Mouse (Mus musculus): ENCODE measurements around the gene Dhx40. TPM values are rescaled to one million over a fixed set of nuclear protein-coding genes. Genes with fewer than 3 reads are reported as not detected.

Dhx40 gene
- polyA plus RNA-seq, 1 experiment = 6.3 TPM

DNA sequence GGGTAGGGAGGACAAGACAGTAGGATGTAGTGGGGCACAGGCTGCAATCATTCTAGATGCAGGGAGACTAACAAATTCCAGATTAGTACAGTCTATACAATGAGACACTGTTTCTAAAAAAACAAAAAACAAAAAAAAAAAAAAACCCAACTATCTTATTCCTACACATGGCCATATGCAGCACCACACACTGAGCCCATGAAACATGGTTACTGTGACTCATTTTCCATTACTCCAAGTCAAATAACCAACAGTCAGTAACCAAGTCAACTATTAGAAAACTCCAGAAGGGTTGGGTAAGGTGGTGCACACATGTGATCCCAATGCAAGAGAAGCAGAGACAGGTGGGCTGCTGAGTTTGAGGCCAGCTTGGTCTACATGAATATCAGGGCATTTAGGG is 55.1 kb downstream of the Dhx40 start:
- Histone ChIP-seq H3K36me3 (ENCODE audit: control insufficient read depth, insufficient read depth) (peaks cover 24% of the 10 kb centered on the region), H3K79me2 (ENCODE audit: control insufficient read depth, insufficient read depth) (peaks cover 100% of the 10 kb centered on the region)

DNA sequence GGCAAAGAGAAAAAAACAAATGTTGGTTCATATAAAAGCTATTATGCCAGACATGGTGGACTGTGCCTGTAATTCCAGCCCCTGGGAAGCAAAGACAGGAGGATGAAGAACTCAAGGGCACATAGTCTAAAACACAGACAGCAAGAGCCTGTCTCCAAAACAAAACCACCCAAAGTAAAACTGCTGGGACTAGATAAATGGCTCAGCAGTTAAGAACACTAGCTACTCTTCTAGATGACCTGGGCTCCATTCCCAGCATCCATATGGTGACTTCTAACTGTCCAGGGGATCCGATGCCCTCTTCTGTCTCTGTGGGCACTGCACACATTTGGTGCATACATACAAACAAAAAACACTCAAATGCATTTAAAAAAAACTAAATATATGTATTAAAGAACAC is 56.5 kb downstream of the Dhx40 start:
- H3ac ChIP-seq (ENCODE audit: control insufficient read depth, insufficient read length, low read depth) = no peak overlapping the region
- peaks cover 100% of the 10 kb centered on the region for H3K79me3 ChIP-seq (ENCODE audit: low read depth)
- H3K79me2 ChIP-seq (ENCODE audit: control insufficient read depth, insufficient read depth) = peaks cover 100% of the 10 kb centered on the region
- no peaks in the 10 kb centered on the region for H3K27me3 ChIP-seq (ENCODE audit: control insufficient read depth, insufficient read depth, insufficient read length)
- peaks cover 29% of the 10 kb centered on the region for H3K36me3 ChIP-seq (ENCODE audit: control insufficient read depth, insufficient read depth)
- TF ChIP-seq MYOG (IDR thresholded peaks at IDR 0.05; ENCODE audit: control insufficient read depth, extremely low read depth, insufficient read length) = no peak
- TF ChIP-seq MYOD1 (IDR thresholded peaks at IDR 0.05; ENCODE audit: control insufficient read depth, insufficient read length, low read depth) = no peak
- TF ChIP-seq FOSL1 (IDR thresholded peaks at IDR 0.05; ENCODE audit: insufficient read depth, low read length, poor library complexity, severe bottlenecking) = no peak
- TF ChIP-seq CEBPB (IDR thresholded peaks at IDR 0.05; ENCODE audit: low read depth) = no peak
- no peak for TF ChIP-seq CTCF (IDR thresholded peaks at IDR 0.05; ENCODE audit: control insufficient read depth, insufficient read depth, insufficient read length)
- no peak for TF ChIP-seq USF1 (IDR thresholded peaks at IDR 0.05; ENCODE audit: low read depth)
- TF ChIP-seq MAX (IDR thresholded peaks at IDR 0.05) = no peak
- H3K4me3 ChIP-seq (ENCODE audit: insufficient read depth, poor library complexity, severe bottlenecking) = no peak overlapping the region

More for the DNA sequence above, 55.1 kb downstream of the Dhx40 start:
- Histone ChIP-seq H3K4me3 (ENCODE audit: insufficient read depth, poor library complexity, severe bottlenecking) (no peak overlapping the region), H3K27me3 (ENCODE audit: control insufficient read depth, insufficient read depth, insufficient read length) (no peaks in the 10 kb centered on the region), H3K79me3 (ENCODE audit: low read depth) (peaks cover 98% of the 10 kb centered on the region), H3ac (ENCODE audit: control insufficient read depth, insufficient read length, low read depth) (no peak overlapping the region)
- TF ChIP-seq FOSL1 (IDR thresholded peaks at IDR 0.05; ENCODE audit: insufficient read depth, low read length, poor library complexity, severe bottlenecking) (no peak), USF1 (IDR thresholded peaks at IDR 0.05; ENCODE audit: low read depth) (no peak), CTCF (IDR thresholded peaks at IDR 0.05; ENCODE audit: control insufficient read depth, insufficient read depth, insufficient read length) (no peak), MYOD1 (IDR thresholded peaks at IDR 0.05; ENCODE audit: control insufficient read depth, insufficient read length, low read depth) (no peak), MYOG (IDR thresholded peaks at IDR 0.05; ENCODE audit: control insufficient read depth, extremely low read depth, insufficient read length) (no peak), MAX (IDR thresholded peaks at IDR 0.05) (no peak), CEBPB (IDR thresholded peaks at IDR 0.05; ENCODE audit: low read depth) (no peak)

- H3ac ChIP-seq (ENCODE audit: control insufficient read depth, insufficient read length, low read depth) = no peak overlapping the region
- TF ChIP-seq MYOG (IDR thresholded peaks at IDR 0.05; ENCODE audit: control insufficient read depth, extremely low read depth, insufficient read length) (no peak), MAX (IDR thresholded peaks at IDR 0.05) (no peak), MYOD1 (IDR thresholded peaks at IDR 0.05; ENCODE audit: control insufficient read depth, insufficient read length, low read depth) (no peak), CTCF (IDR thresholded peaks at IDR 0.05; ENCODE audit: control insufficient read depth, insufficient read depth, insufficient read length) (no peak), CEBPB (IDR thresholded peaks at IDR 0.05; ENCODE audit: low read depth) (no peak), USF1 (IDR thresholded peaks at IDR 0.05; ENCODE audit: low read depth) (no peak)
- no peaks in the 10 kb centered on the region for H3K27me3 ChIP-seq (ENCODE audit: control insufficient read depth, insufficient read depth, insufficient read length)
- peaks cover 100% of the 10 kb centered on the region for H3K79me2 ChIP-seq (ENCODE audit: control insufficient read depth, insufficient read depth)
- H3K79me3 ChIP-seq (ENCODE audit: low read depth) = peaks cover 100% of the 10 kb centered on the region
- H3K36me3 ChIP-seq (ENCODE audit: control insufficient read depth, insufficient read depth) = peaks cover 23% of the 10 kb centered on the region
- H3K4me3 ChIP-seq (ENCODE audit: insufficient read depth, poor library complexity, severe bottlenecking) = no peak overlapping the region
Observed at GRCm38 (mm10) chr11:86749776-86750423, 57.6 kb downstream of the Dhx40 start.

- Histone ChIP-seq H3K79me2 (ENCODE audit: control insufficient read depth, insufficient read depth) (peaks cover 100% of the 10 kb centered on the region), H3K4me3 (ENCODE audit: insufficient read depth, poor library complexity, severe bottlenecking) (no peak overlapping the region), H3ac (ENCODE audit: control insufficient read depth, insufficient read length, low read depth) (no peak overlapping the region), H3K27me3 (ENCODE audit: control insufficient read depth, insufficient read depth, insufficient read length) (no peaks in the 10 kb centered on the region), H3K79me3 (ENCODE audit: low read depth) (peaks cover 100% of the 10 kb centered on the region), H3K36me3 (ENCODE audit: control insufficient read depth, insufficient read depth) (peaks cover 15% of the 10 kb centered on the region)
- TF ChIP-seq USF1 (IDR thresholded peaks at IDR 0.05; ENCODE audit: low read depth) (no peak), MAX (IDR thresholded peaks at IDR 0.05) (no peak), CEBPB (IDR thresholded peaks at IDR 0.05; ENCODE audit: low read depth) (no peak), MYOG (IDR thresholded peaks at IDR 0.05; ENCODE audit: control insufficient read depth, extremely low read depth, insufficient read length) (no peak), MYOD1 (IDR thresholded peaks at IDR 0.05; ENCODE audit: control insufficient read depth, insufficient read length, low read depth) (no peak), FOSL1 (IDR thresholded peaks at IDR 0.05; ENCODE audit: insufficient read depth, low read length, poor library complexity, severe bottlenecking) (no peak), CTCF (IDR thresholded peaks at IDR 0.05; ENCODE audit: control insufficient read depth, insufficient read depth, insufficient read length) (no peak)
Observed at GRCm38 (mm10) chr11:86745634-86746404, 61.7 kb downstream of the Dhx40 start.

DNA sequence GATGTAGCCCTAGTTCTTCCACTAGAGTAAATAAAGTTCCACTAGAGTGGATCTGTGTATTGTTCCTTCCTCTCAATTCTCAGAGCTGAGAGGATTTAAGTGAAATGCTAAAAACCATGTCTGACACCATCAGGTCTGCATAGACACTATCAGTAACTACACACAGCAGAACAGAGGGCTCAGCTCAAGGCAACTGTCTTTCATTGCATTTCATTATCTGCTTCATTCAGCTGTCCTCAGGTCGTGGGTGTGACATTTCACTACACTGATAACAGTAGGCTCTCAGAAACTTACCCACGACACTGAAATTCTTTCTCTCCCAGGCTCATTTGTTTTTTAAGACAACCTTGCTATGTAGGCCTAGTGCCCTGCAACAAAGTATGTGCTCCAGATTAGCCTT is 64.9 kb downstream of the Dhx40 start:
- H3K36me3 ChIP-seq (ENCODE audit: control insufficient read depth, insufficient read depth) = peaks cover 19% of the 10 kb centered on the region
- no peak overlapping the region for H3ac ChIP-seq (ENCODE audit: control insufficient read depth, insufficient read length, low read depth)
- peaks cover 98% of the 10 kb centered on the region for H3K79me3 ChIP-seq (ENCODE audit: low read depth)
- no peak overlapping the region for H3K4me3 ChIP-seq (ENCODE audit: insufficient read depth, poor library complexity, severe bottlenecking)
- peaks cover 100% of the 10 kb centered on the region for H3K79me2 ChIP-seq (ENCODE audit: control insufficient read depth, insufficient read depth)
- TF ChIP-seq MYOD1 (IDR thresholded peaks at IDR 0.05; ENCODE audit: control insufficient read depth, insufficient read length, low read depth) (no peak), MYOG (IDR thresholded peaks at IDR 0.05; ENCODE audit: control insufficient read depth, extremely low read depth, insufficient read length) (no peak), CTCF (IDR thresholded peaks at IDR 0.05; ENCODE audit: control insufficient read depth, insufficient read depth, insufficient read length) (no peak), CEBPB (IDR thresholded peaks at IDR 0.05; ENCODE audit: low read depth) (no peak), FOSL1 (IDR thresholded peaks at IDR 0.05; ENCODE audit: insufficient read depth, low read length, poor library complexity, severe bottlenecking) (no peak), MAX (IDR thresholded peaks at IDR 0.05) (no peak), USF1 (IDR thresholded peaks at IDR 0.05; ENCODE audit: low read depth) (no peak)
- H3K27me3 ChIP-seq (ENCODE audit: control insufficient read depth, insufficient read depth, insufficient read length) = no peaks in the 10 kb centered on the region

Measured in C2C12 (cell line).